ENCODE assay signal across 8 mouse cellular contexts in the genomic region with DNA sequence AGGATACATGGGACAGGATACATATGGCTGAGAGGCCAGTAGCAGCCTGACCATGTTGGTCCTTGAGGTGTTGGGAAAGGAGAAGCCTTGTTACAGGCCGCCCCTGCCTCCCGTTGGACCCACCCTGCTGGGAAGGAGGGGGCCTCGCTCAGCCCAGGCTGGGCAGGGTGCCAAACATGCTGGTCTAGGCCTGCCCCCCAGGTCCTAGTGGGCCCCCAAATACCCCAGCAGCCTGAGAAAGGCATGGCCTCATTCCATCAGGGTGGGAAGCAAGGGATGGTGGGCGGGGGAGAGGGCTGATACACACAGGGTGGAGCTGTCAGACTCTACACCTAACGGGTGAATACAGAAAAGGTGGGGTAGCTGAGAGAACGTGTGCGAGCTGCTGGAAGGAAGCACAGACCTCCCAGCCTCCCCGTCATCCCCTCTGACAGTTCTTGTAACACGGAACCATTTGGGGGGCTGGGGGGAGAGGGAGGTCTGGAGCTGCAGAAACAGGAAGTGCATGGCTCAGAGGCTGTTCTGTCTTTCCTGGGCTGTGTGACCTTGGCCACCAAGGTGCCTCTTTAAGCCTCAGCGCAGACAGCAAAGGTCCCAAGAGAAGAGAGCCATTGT. TPM values are rescaled to one million over a fixed set of nuclear protein-coding genes. Genes with fewer than 3 reads are reported as not detected.
DNase-seq lines count a peak whose midpoint lies in the region; ATAC-seq and TF ChIP-seq lines count a peak whose summit lies in the region.

No protein-coding gene starts in this region.

- peak overlapping the region; percentile 45 for H3K4me2 ChIP-seq in liver, embryonic 11.5 days

- H3K36me3 ChIP-seq in hindbrain, embryonic 10.5 days: peaks cover 84% of the 10 kb centered on the region
- H3K36me3 ChIP-seq in liver, embryonic 11.5 days (ENCODE audit: control insufficient read depth, insufficient read depth, low read length): peaks cover 24% of the 10 kb centered on the region
- H3K36me3 ChIP-seq in small intestine, adult 2 months (ENCODE audit: control insufficient read depth, insufficient read depth, low read length): peaks cover 50% of the 10 kb centered on the region

- peak; percentile 46 for DNase-seq in adrenal gland, adult 2 months
- no peak for DNase-seq in adrenal gland, postnatal 25 days
- DNase-seq in hindbrain, embryonic 10.5 days (ENCODE audit: low spot score): no peak
- DNase-seq in liver, embryonic 11.5 days (ENCODE audit: low spot score): no peak
- no peak for DNase-seq in layer of hippocampus, adult 18-20 months (ENCODE audit: low spot score in 2 of 2)

- TF ChIP-seq POLR2A in cortical plate, adult 2 months (IDR thresholded peaks at IDR 0.05; ENCODE audit: extremely low read depth, insufficient read depth, low read length): no peak
- TF ChIP-seq POLR2A in small intestine, adult 2 months (IDR thresholded peaks at IDR 0.05; ENCODE audit: low read depth, low read length): no peak

- H3K4me1 ChIP-seq in cortical plate, adult 2 months (ENCODE audit: control insufficient read depth, insufficient read depth, low read length): no peaks in the 10 kb centered on the region
- peaks cover 71% of the 10 kb centered on the region for H3K4me1 ChIP-seq in hindbrain, embryonic 10.5 days (replicated peaks)
- H3K4me1 ChIP-seq in liver, embryonic 11.5 days (replicated peaks; ENCODE audit: control insufficient read depth, insufficient read depth, low read length): peaks cover 65% of the 10 kb centered on the region
- peaks cover 26% of the 10 kb centered on the region for H3K4me1 ChIP-seq in small intestine, adult 2 months (ENCODE audit: control insufficient read depth, insufficient read depth, insufficient read length, low read length)

- no peaks in the 10 kb centered on the region for H3K27me3 ChIP-seq in hindbrain, embryonic 10.5 days (ENCODE audit: insufficient read depth, poor library complexity, severe bottlenecking)
- no peaks in the 10 kb centered on the region for H3K27me3 ChIP-seq in liver, embryonic 11.5 days (replicated peaks; ENCODE audit: control insufficient read depth, insufficient read depth, low read length)
- H3K27me3 ChIP-seq in small intestine, adult 2 months (ENCODE audit: control insufficient read depth, insufficient read depth, low read length): no peaks in the 10 kb centered on the region

- TF ChIP-seq CTCF in cortical plate, adult 2 months (IDR thresholded peaks at IDR 0.05; ENCODE audit: extremely low read depth, insufficient read depth, low read length): no peak
- no peak for TF ChIP-seq CTCF in small intestine, adult 2 months (IDR thresholded peaks at IDR 0.05; ENCODE audit: extremely low read depth, insufficient read length, insufficient replicate concordance, low read depth, low read length)

- peak overlapping the region; percentile 32 for H3K9ac ChIP-seq in liver, embryonic 11.5 days (ENCODE audit: low read depth, low read length)

- ATAC-seq in liver, embryonic 11.5 days (replicated peaks; ENCODE audit: low FRiP score): no peak
- ATAC-seq in megakaryocyte progenitor cell, adult 5-6 weeks (replicated peaks; ENCODE audit: poor library complexity): no peak

- no peaks in the 10 kb centered on the region for H3K9me3 ChIP-seq in hindbrain, embryonic 10.5 days
- no peaks in the 10 kb centered on the region for H3K9me3 ChIP-seq in liver, embryonic 11.5 days (ENCODE audit: control insufficient read depth, low read length)

- peak overlapping the region; percentile 70 for H3K27ac ChIP-seq in cortical plate, adult 2 months (ENCODE audit: insufficient read depth, low read length)
- peak overlapping the region; percentile 78 for H3K27ac ChIP-seq in hindbrain, embryonic 10.5 days
- peak overlapping the region; percentile 53 for H3K27ac ChIP-seq in liver, embryonic 11.5 days (ENCODE audit: low read depth, low read length)
- peak overlapping the region; percentile 29; the same call in 1 of the 2 replicates for H3K27ac ChIP-seq in small intestine, adult 2 months (ENCODE audit: insufficient read depth, low read depth, low read length)

- H3K4me3 ChIP-seq in cortical plate, adult 2 months (ENCODE audit: insufficient read depth, low read length): no peak overlapping the region
- H3K4me3 ChIP-seq in hindbrain, embryonic 10.5 days: peak overlapping the region; percentile 24; the same call in 1 of the 2 replicates
- no peak overlapping the region for H3K4me3 ChIP-seq in liver, embryonic 11.5 days (ENCODE audit: low read depth, low read length)
- no peak overlapping the region; the same call in 1 of the 2 replicates for H3K4me3 ChIP-seq in small intestine, adult 2 months (ENCODE audit: low read depth, low read length)

- 76% methylated on average over 10 of the region's 10 CpGs for WGBS in hindbrain, embryonic 10.5 days
- WGBS in liver, embryonic 11.5 days: 43% methylated on average over 10 of the region's 10 CpGs
- 59% methylated on average over 10 of the region's 10 CpGs for WGBS in small intestine, adult 2 months

RNA-seq across cellular contexts. Expression of gene Caskin2, which starts 4.6 kb away (rescaled TPM):
- 10 to 100 TPM; 53.7 to 64.2 TPM for total RNA-seq in adrenal gland, adult 2 months (2021)
- polyA plus RNA-seq in adrenal gland, adult 2 months (2012; rRNA removed): 110 and 114 TPM in 2 replicates
- 56.2 and 73.4 TPM in 2 replicates for total RNA-seq in adrenal gland, postnatal 25 days (2021)
- polyA plus RNA-seq in cortical plate, adult 2 months (2012; rRNA removed): 22.1 and 24.1 TPM in 2 replicates
- 19.0 and 21.5 TPM in 2 replicates for polyA plus RNA-seq in hindbrain, embryonic 10.5 days (2016; fragmentation: Nextera tagmentation; extraction: Ambion mirVana)
- polyA plus RNA-seq in liver, embryonic 11.5 days (2014; fragmentation: Nextera tagmentation; extraction: Ambion mirVana): 13.5 and 14.0 TPM in 2 replicates
- polyA plus RNA-seq in small intestine, adult 2 months (2012; rRNA removed): 26.1 and 52.6 TPM in 2 replicates
- total RNA-seq in megakaryocyte progenitor cell, adult 5-6 weeks (2015): 2.7 and 4.3 TPM in 2 replicates
- 1.5 and 3.5 TPM in 2 replicates for total RNA-seq in megakaryocyte progenitor cell, adult 5-6 weeks (2017)
- 10 to 100 TPM; 19.4 to 19.9 TPM for total RNA-seq in layer of hippocampus, adult 18-20 months (2021)

RNA-seq across cellular contexts. Expression of gene Tsen54, which starts 5.7 kb away (rescaled TPM):
- 10 to 100 TPM; 15.8 to 20.7 TPM for total RNA-seq in adrenal gland, adult 2 months (2021)
- polyA plus RNA-seq in adrenal gland, adult 2 months (2012; rRNA removed): 43.9 and 61.6 TPM in 2 replicates
- 20.7 and 27.4 TPM in 2 replicates for total RNA-seq in adrenal gland, postnatal 25 days (2021)
- polyA plus RNA-seq in cortical plate, adult 2 months (2012; rRNA removed): 15.3 and 15.8 TPM in 2 replicates
- 38.1 and 41.5 TPM in 2 replicates for polyA plus RNA-seq in hindbrain, embryonic 10.5 days (2016; fragmentation: Nextera tagmentation; extraction: Ambion mirVana)
- polyA plus RNA-seq in liver, embryonic 11.5 days (2014; fragmentation: Nextera tagmentation; extraction: Ambion mirVana): 36.1 and 36.4 TPM in 2 replicates
- 24.3 and 40.8 TPM in 2 replicates for polyA plus RNA-seq in small intestine, adult 2 months (2012; rRNA removed)
- total RNA-seq in megakaryocyte progenitor cell, adult 5-6 weeks (2015): 4.0 and 9.0 TPM in 2 replicates
- total RNA-seq in megakaryocyte progenitor cell, adult 5-6 weeks (2017): 10.9 and 15.0 TPM in 2 replicates
- total RNA-seq in layer of hippocampus, adult 18-20 months (2021): 10 to 100 TPM; 11.1 to 11.4 TPM

RNA-seq across cellular contexts. Expression of gene Llgl2, which starts 15.0 kb away (rescaled TPM):
- total RNA-seq in adrenal gland, adult 2 months (2021): 10 to 100 TPM in 1 of 2 experiments, 1 to 10 TPM in 1; 7.6 to 13.1 TPM
- 24.4 and 29.5 TPM in 2 replicates for polyA plus RNA-seq in adrenal gland, adult 2 months (2012; rRNA removed)
- 8.4 and 11.8 TPM in 2 replicates for total RNA-seq in adrenal gland, postnatal 25 days (2021)
- 3.1 and 3.2 TPM in 2 replicates for polyA plus RNA-seq in cortical plate, adult 2 months (2012; rRNA removed)
- 10.4 and 11.9 TPM in 2 replicates for polyA plus RNA-seq in hindbrain, embryonic 10.5 days (2016; fragmentation: Nextera tagmentation; extraction: Ambion mirVana)
- polyA plus RNA-seq in liver, embryonic 11.5 days (2014; fragmentation: Nextera tagmentation; extraction: Ambion mirVana): 15.6 and 18.7 TPM in 2 replicates
- polyA plus RNA-seq in small intestine, adult 2 months (2012; rRNA removed): 140 and 268 TPM in 2 replicates
- total RNA-seq in megakaryocyte progenitor cell, adult 5-6 weeks (2015): 3.3 and 4.1 TPM in 2 replicates
- 3.0 and 4.8 TPM in 2 replicates for total RNA-seq in megakaryocyte progenitor cell, adult 5-6 weeks (2017)
- 1 to 10 TPM; 2.5 to 3.0 TPM for total RNA-seq in layer of hippocampus, adult 18-20 months (2021)

RNA-seq across cellular contexts. Expression of gene Tmem94, which starts 43.6 kb away (rescaled TPM):
- 10 to 100 TPM; 70.6 to 85.9 TPM for total RNA-seq in adrenal gland, adult 2 months (2021)
- 158 and 165 TPM in 2 replicates for polyA plus RNA-seq in adrenal gland, adult 2 months (2012; rRNA removed)
- total RNA-seq in adrenal gland, postnatal 25 days (2021): 80.9 and 114 TPM in 2 replicates
- 44.8 and 45.7 TPM in 2 replicates for polyA plus RNA-seq in cortical plate, adult 2 months (2012; rRNA removed)
- 42.0 and 47.4 TPM in 2 replicates for polyA plus RNA-seq in hindbrain, embryonic 10.5 days (2016; fragmentation: Nextera tagmentation; extraction: Ambion mirVana)
- polyA plus RNA-seq in liver, embryonic 11.5 days (2014; fragmentation: Nextera tagmentation; extraction: Ambion mirVana): 14.1 and 14.4 TPM in 2 replicates
- 48.2 and 132 TPM in 2 replicates for polyA plus RNA-seq in small intestine, adult 2 months (2012; rRNA removed)
- 18.3 and 19.0 TPM in 2 replicates for total RNA-seq in megakaryocyte progenitor cell, adult 5-6 weeks (2015)
- 22.9 and 24.9 TPM in 2 replicates for total RNA-seq in megakaryocyte progenitor cell, adult 5-6 weeks (2017)
- total RNA-seq in layer of hippocampus, adult 18-20 months (2021): 10 to 100 TPM; 50.9 to 56.1 TPM

RNA-seq across cellular contexts. Expression of gene Myo15b, which starts 49.4 kb away (rescaled TPM):
- total RNA-seq in adrenal gland, adult 2 months (2021): under 1 TPM in 1 of 2 experiments, not detected in 1; 0.35 TPM
- 0.13 and 0.47 TPM in 2 replicates for polyA plus RNA-seq in adrenal gland, adult 2 months (2012; rRNA removed)
- 0.36 TPM in 1 of 2 replicates, not detected in the other for total RNA-seq in adrenal gland, postnatal 25 days (2021)
- polyA plus RNA-seq in cortical plate, adult 2 months (2012; rRNA removed): 1.1 TPM in 2 replicates
- polyA plus RNA-seq in hindbrain, embryonic 10.5 days (2016; fragmentation: Nextera tagmentation; extraction: Ambion mirVana): 0.19 and 0.21 TPM in 2 replicates
- polyA plus RNA-seq in liver, embryonic 11.5 days (2014; fragmentation: Nextera tagmentation; extraction: Ambion mirVana): 0.56 and 0.89 TPM in 2 replicates
- polyA plus RNA-seq in small intestine, adult 2 months (2012; rRNA removed): 539 and 1,655 TPM in 2 replicates
- 2.6 and 5.5 TPM in 2 replicates for total RNA-seq in megakaryocyte progenitor cell, adult 5-6 weeks (2015)
- total RNA-seq in megakaryocyte progenitor cell, adult 5-6 weeks (2017): 1.6 and 5.1 TPM in 2 replicates
- total RNA-seq in layer of hippocampus, adult 18-20 months (2021): under 1 TPM; 0.15 to 0.57 TPM
